Mouse (Mus musculus) cerebellum, postnatal 25 days (tissue): ENCODE results near the gene Tceanc.

Source experiments
- DNase-seq, 2 experiments: peaks; one replicate each; pipeline ENCODE4 v3.0.0; 2021; ENCODE audit warnings: mixed read lengths in 2 of 2

Gene Tceanc

DNA sequence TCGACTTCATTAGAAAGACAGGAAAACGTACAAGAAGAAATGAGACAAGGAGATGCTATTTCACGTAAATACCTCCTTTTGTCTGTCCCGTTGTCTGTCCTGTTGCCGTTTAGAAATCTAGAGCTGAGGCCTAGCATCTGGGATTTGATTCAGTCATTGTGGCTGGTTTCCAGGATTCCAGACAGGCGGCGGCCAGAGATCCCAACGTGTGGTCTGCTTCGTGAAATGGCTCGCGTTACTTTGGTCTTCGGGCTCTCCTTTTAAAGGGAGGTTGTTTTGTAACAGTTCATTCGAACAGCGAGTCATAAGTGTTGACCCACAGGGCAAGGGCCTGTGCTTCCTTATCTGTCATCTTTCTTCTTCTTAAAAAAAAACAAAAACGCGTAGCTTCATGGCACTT lies at the start of gene Tceanc:
TSS of gene Tceanc (minus strand) at position 223 of the 400 bp plus-strand sequence.
- peak in 1 of 2 experiments; percentile 9 for DNase-seq

DNA sequence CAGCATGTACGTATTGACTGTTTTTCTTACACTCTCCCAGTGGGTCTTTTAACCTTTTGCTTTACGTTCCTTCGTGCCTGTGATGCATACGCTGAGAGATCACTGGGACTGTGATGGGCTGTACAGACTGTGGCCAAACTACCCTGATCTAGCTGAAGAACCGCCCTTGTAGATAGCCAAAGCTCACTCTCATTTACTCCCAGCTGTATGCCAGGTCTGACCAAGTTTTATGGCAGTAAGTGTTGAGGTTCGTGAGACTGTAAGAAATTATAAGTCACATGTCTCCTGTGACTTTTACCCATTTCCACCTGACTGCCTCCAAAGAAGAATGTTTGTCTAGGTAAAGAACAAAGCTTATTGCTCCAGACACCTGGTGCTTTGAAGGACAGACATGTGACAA lies 47.6 kb upstream of the Tceanc start:
- no peak for DNase-seq

- DNase-seq: no peak
Measured at GRCm38 (mm10) chrX:166565401-166565800, 47.0 kb upstream of the Tceanc start.

GRCm38 (mm10) chrX:166564900-166565299 lies 46.5 kb upstream of the Tceanc start:
- DNase-seq: no peak

DNA sequence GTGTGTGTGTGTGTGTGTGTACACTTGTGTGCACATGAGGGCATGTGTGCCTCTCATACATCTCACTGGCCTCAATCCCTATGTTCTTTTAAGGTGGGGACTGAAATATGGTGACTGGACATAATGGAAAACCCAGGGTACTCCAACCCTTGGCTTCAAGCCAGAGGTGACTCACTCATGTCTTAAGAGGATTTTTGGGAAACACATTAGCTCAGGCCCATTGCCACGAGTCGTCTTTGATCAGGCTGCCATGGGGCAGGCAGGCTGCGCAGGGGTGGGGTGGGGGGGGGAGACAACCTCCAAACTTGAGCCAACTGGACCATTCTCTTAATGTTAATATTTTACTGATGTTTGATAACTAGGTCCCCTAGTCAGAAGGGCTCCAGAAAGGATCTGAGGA lies 41.0 kb upstream of the Tceanc start:
- no peak for DNase-seq

- DNase-seq: no peak
Measured at GRCm38 (mm10) chrX:166552355-166552754, 34.0 kb upstream of the Tceanc start.

DNA sequence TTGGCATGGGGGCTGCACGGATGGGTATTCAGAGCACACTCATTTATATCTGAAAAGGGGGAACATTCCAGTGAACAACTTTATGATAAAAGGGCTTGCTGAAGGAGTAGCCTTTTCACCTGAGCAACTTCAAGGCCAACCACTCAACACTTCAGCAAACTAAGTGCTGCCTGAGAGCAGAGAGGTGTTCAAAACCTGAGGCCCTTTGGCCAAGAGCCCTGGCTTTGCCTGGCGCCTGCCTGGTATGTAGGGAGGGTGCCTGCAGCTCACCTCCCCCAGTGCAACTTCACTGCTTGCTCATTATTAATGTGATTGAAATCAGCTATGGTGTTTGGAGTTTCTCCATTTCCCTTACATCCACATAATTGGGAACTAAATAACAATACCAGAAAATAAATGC lies 28.1 kb upstream of the Tceanc start:
- DNase-seq: no peak

GRCm38 (mm10) chrX:166535138-166535537 lies 16.8 kb upstream of the Tceanc start:
- no peak for DNase-seq

DNA sequence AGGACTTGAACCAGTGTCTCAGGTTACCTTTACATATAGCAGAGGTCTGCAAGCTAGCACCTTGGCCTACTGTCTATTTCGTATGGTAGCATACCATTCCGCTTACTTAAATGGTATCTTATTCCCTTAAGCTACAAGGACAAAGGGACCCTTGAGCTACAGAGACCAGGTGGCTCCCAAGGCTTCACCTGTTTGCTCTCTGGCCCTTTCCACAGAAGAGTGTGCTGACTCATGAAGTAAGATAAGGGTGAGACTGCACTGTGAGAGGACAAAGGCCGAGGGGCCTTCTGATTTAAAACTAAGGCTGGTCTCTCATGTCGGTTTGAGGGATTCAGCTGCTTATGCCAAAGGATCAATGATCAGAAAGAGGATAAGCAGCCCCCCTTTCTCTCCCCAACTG lies 15.1 kb upstream of the Tceanc start:
- no peak for DNase-seq

GRCm38 (mm10) chrX:166531671-166532070 lies 13.3 kb upstream of the Tceanc start:
- DNase-seq: no peak

DNA sequence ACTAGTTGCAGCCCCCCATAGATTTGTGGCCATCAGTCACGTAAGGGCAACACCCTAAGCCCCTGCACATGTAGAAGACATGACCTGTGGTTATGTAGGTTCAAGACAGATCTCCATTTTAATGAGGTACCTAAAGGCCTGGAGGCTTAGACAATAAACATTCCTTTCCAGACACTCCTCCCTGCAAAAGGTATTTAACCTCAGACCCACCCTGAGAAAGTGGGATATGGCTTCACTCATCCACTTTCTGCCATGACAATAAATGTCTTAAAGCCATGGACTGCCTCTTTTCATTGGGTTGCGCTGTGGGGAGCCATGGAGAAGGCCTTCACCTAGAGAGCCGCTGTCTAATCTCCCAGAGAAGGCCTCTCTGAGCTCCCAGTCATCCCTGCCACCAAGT lies 9.8 kb upstream of the Tceanc start:
- DNase-seq: no peak

- DNase-seq: no peak
Measured at GRCm38 (mm10) chrX:166525637-166526315, 7.4 kb upstream of the Tceanc start.

- no peak for DNase-seq
Measured at GRCm38 (mm10) chrX:166520782-166521181, 2.4 kb upstream of the Tceanc start.

GRCm38 (mm10) chrX:166516631-166517030 lies 1.7 kb downstream of the Tceanc start:
- no peak for DNase-seq

- DNase-seq: no peak
Measured at GRCm38 (mm10) chrX:166515923-166516322, 2.4 kb downstream of the Tceanc start.

DNA sequence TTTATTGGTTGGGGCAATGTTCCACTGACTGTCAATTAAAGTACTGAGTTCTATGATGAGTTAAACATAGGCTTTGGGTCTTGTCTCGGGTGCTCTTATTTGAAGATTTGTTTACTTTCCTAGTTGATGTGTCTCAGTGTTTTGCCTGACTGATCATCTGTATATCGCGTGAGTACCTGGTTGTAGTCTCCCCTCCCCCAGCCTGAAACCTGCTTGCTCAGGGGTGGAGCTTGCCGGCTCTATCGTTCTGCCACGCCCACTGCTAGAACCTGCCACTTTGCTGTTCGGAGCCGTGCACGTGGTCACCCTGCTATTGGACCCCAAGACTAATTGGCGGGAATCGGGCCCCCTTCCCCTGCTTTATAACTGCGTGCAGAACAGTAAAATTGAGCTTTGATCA lies 4.3 kb downstream of the Tceanc start:
- peak in 1 of 2 experiments; percentile 15 for DNase-seq

DNA sequence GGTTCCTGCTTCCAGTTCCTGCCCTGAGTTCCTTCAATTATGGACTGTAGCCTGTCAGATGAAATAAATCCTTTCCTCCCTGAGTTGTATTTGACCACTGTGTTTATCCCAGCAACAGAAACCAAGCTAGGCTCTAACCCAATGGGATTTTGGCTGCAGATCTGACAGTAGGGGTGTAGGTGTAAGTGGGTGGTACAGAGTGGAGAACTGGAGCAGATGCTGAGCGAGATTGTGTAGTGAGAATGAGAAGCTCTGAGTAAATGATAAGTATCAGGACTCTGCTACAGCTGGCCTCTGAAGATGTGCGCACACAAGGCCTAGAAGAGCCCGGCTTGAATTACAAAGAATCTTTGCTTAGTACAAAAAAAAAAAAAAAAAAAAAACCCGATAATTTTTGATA lies 6.3 kb downstream of the Tceanc start:
- DNase-seq: no peak

- DNase-seq: no peak
Measured at GRCm38 (mm10) chrX:166511107-166511506, 7.3 kb downstream of the Tceanc start.

- peak; percentile 89 to 94 for DNase-seq
Measured at GRCm38 (mm10) chrX:166509761-166510738, 8.3 kb downstream of the Tceanc start.

DNA sequence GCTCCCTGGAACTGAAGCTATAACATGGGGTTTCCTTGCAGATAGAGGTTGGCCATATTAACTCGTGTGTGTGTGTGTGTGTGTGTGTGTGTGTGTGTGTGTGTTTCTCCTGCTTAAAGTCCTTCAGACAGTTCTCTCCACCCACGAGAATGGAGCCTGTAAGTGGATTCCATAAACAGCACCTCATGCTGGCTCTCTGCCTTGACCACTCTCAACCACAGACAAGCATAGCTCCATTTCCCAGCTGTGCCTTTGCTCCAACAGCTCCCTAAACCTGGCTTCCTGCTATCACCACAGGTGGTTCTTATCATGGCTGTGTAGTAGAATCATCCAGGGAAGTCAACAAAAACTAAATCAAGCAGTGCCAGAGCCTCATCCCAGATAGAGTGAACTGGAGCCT lies 13.9 kb downstream of the Tceanc start:
- no peak for DNase-seq

GRCm38 (mm10) chrX:166499496-166500190 lies 18.7 kb downstream of the Tceanc start:
- no peak for DNase-seq

- DNase-seq: no peak
Measured at GRCm38 (mm10) chrX:166497771-166498170, 20.6 kb downstream of the Tceanc start.

DNA sequence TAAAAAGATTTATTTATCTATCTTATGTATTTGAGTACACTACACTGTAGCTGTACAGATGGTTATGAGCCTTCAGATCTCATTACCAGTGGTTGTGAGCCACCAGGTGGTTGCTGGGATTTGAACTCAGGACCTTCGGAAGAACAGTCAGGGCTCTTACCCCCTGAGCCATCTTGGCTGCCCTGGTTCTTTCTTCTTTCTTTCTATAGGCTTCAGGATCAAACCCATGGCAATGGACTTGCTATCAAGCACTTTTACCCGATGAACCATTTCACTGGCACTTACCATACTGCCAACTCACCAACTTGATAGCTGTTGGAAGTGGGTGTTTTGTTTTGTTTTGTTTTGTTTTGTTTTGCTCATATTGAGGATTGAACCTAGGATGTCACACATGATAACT lies 23.3 kb downstream of the Tceanc start:
- no peak for DNase-seq
